Mouse (Mus musculus) spleen, adult 2 months (tissue): ENCODE results near the gene Snd1.

ENCODE experiments used
- CTCF ChIP-seq: fragments of 200-500 bp; IDR thresholded peaks from 2 replicates; pipeline ENCODE4 v1.5.1; 2011; ENCODE audit warnings: mild to moderate bottlenecking, inconsistent platforms; ENCODE audit not compliant: insufficient read depth, insufficient read length, insufficient replicate concordance; ENCODE audit errors: extremely low read depth
- POLR2A ChIP-seq: fragments of 200-500 bp; IDR thresholded peaks from 2 replicates; pipeline ENCODE4 v1.6.1; 2011; ENCODE audit warnings: low read depth, low read length, inconsistent platforms

GRCm38 (mm10) chr6:28497837-28498236 lies 22.9 kb downstream of the Snd1 start:
- TF ChIP-seq POLR2A: no peak
- no peak for TF ChIP-seq CTCF
